Mouse (Mus musculus): Measurements from ENCODE around the gene Cox5a. TPM values are rescaled to one million over a fixed set of nuclear protein-coding genes. Genes with fewer than 3 reads are reported as not detected.

Cox5a gene
- 89.9 to 126 TPM (median 108 TPM) in 4 replicates for total RNA-seq (2023; ENCODE audit: inconsistent age)

GRCm38 (mm10) chr9:57521056-57521911 is at the start of gene Cox5a:
Cox5a (plus strand) TSS chr9:57521274.

GRCm38 (mm10) chr9:57503622-57504380 is 17.3 kb upstream of the Cox5a start, which contains the start of gene Rpp25:
Rpp25 (plus strand) TSS chr9:57504026.

GRCm38 (mm10) chr9:57537044-57537727 is 16.1 kb downstream of the Cox5a start, which contains the start of gene Fam219b:
Fam219b (plus strand) TSS chr9:57537528.

GRCm38 (mm10) chr9:57552139-57552887 is 31.2 kb downstream of the Cox5a start, which contains the start of gene Mpi:
Mpi (minus strand) TSS chr9:57552763.

GRCm38 (mm10) chr9:57560861-57561710 is 40.0 kb downstream of the Cox5a start, which contains the start of gene Scamp2:
Scamp2 (plus strand) TSS chr9:57560943.

Other genes with a start within 250 kb of the Cox5a start
- 69.4 to 80.2 TPM (median 74.0 TPM) in 4 replicates for gene Ppcdc, start 81.2 kb upstream of the Cox5a start, total RNA-seq (2023; ENCODE audit: inconsistent age)
- 0.16 to 0.90 TPM (median 0.38 TPM) in 3 of 4 replicates, not detected in the other for gene Scamp5, start 53.2 kb upstream of the Cox5a start, total RNA-seq (2023; ENCODE audit: inconsistent age)
- 0.36 to 0.48 TPM in 2 of 4 replicates, not detected in the others for gene Rpp25, start 17.2 kb upstream of the Cox5a start, total RNA-seq (2023; ENCODE audit: inconsistent age)
- 15.5 to 17.5 TPM (median 16.7 TPM) in 4 replicates for gene Fam219b, start 16.3 kb downstream of the Cox5a start, total RNA-seq (2023; ENCODE audit: inconsistent age)
- gene Mpi, start 31.5 kb downstream of the Cox5a start, total RNA-seq (2023; ENCODE audit: inconsistent age): 11.5 to 14.4 TPM (median 13.1 TPM) in 4 replicates
- gene Scamp2, start 39.7 kb downstream of the Cox5a start, total RNA-seq (2023; ENCODE audit: inconsistent age): 118 to 122 TPM (median 121 TPM) in 4 replicates
- gene Ulk3, start 68.2 kb downstream of the Cox5a start, total RNA-seq (2023; ENCODE audit: inconsistent age): 81.7 to 91.7 TPM (median 88.2 TPM) in 4 replicates
- 0.96 TPM in 1 of 4 replicates, not detected in the others for gene Cplx3, start 85.0 kb downstream of the Cox5a start, total RNA-seq (2023; ENCODE audit: inconsistent age)
- gene Lman1l, start 99.5 kb downstream of the Cox5a start, total RNA-seq (2023; ENCODE audit: inconsistent age): 0.39 to 0.90 TPM (median 0.57 TPM) in 4 replicates
- gene Csk, start 132.4 kb downstream of the Cox5a start, total RNA-seq (2023; ENCODE audit: inconsistent age): 558 to 628 TPM (median 613 TPM) in 4 replicates
- not detected in 4 replicates for gene Cyp1a2, start 162.4 kb downstream of the Cox5a start, total RNA-seq (2023; ENCODE audit: inconsistent age)
- not detected in 4 replicates for gene Cyp1a1, start 166.7 kb downstream of the Cox5a start, total RNA-seq (2023; ENCODE audit: inconsistent age)
- 22.2 to 23.7 TPM (median 22.7 TPM) in 4 replicates for gene Edc3, start 187.3 kb downstream of the Cox5a start, total RNA-seq (2023; ENCODE audit: inconsistent age)
- gene Clk3, start 244.6 kb downstream of the Cox5a start, total RNA-seq (2023; ENCODE audit: inconsistent age): 208 to 232 TPM (median 224 TPM) in 4 replicates

All from B cell, adult (primary cell).